In genomic region chr17:28305172-28305571, GRCm38 (mm10) we compare ENCODE assay signal across 20 mouse cellular contexts. TPM values are rescaled to one million over a fixed set of nuclear protein-coding genes. Genes with fewer than 3 reads are reported as not detected.
"Had no signal": no experiment of that assay in that cellular context is flagged by ENCODE, and none has a peak within 500 bp of the region (broad histone marks: within the 10 kb centered on the region; RNA-seq: fewer than 3 reads in every experiment).

No protein-coding gene starts in this region.

- H3K9me3 ChIP-seq: lung, embryonic 15.5 days; midbrain, embryonic 10.5 days; midbrain, embryonic 12.5 days; neural tube, embryonic 13.5 days; neural tube, embryonic 15.5 days had no signal

- H3K36me3 ChIP-seq: lung, embryonic 15.5 days; midbrain, embryonic 10.5 days; midbrain, embryonic 12.5 days; neural tube, embryonic 13.5 days; neural tube, embryonic 15.5 days had no signal

- DNase-seq: lung, adult 18-20 months; lung, postnatal 14 days; lung, postnatal 4 days; midbrain, embryonic 14.5 days; retina, postnatal 1 day; right cerebral cortex, adult 18-20 months; right cerebral cortex, postnatal 25 days; right cerebral cortex, postnatal 4 days; spleen, adult 18-20 months; thymus, adult 18-20 months; thymus, postnatal 14 days; thymus, postnatal 36 days had no signal

- H3K27me3 ChIP-seq: lung, embryonic 15.5 days; neural tube, embryonic 13.5 days; neural tube, embryonic 15.5 days had no signal

- H3K4me3 ChIP-seq: lung, embryonic 15.5 days; midbrain, embryonic 10.5 days; midbrain, embryonic 12.5 days; myocyte; neural tube, embryonic 13.5 days; neural tube, embryonic 15.5 days had no signal

RNA-seq across cellular contexts. Expression of gene Tead3, which starts 45.4 kb away (rescaled TPM):
- total RNA-seq: megakaryocyte, adult 5-6 weeks had no signal

RNA-seq across cellular contexts. Expression of gene Tulp1, which starts 59.9 kb away (rescaled TPM):
- total RNA-seq: megakaryocyte, adult 5-6 weeks; megakaryocyte-erythroid progenitor cell, adult 5-6 weeks had no signal
